In the genomic region with DNA sequence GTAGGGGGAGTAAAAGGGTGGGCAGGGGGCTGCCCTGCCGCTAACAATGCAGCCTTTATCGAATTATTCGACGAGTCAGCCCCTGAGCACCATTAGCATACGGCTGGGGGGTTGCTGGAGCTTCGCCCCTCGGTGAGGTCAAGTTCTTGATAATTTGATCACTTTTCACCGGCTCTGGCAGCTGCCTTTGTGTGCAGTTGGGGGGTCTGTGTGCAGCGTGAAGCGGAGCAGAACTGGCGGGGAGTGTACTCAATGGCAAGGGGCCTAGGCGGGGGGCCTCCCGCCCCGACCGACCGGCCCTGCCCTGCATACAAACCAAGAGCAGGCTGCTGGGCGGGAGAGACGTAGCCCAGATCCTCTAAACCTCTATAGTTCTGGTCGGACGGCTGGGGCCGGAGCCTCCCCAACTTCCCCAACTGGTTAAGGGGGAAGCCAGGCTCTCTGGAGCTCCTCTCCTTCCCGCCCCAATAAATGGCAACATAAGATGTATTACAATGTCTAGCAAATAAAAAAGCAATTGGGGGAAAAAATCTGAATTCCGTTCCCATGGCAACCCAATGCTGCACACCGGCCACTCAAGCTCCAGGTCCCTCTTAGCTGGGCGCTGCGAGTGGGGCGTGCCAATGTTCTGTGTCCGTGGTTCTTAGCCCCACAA, we compare ENCODE assay signal across 10 mouse cellular contexts. TPM values are rescaled to one million over a fixed set of nuclear protein-coding genes. Genes with fewer than 3 reads are reported as not detected.
DNase-seq lines count a peak whose midpoint lies in the region; ATAC-seq and TF ChIP-seq lines count a peak whose summit lies in the region.
"Had no signal": no experiment of that assay in that cellular context is flagged by ENCODE, and none has a peak within 500 bp of the region (broad histone marks: within the 10 kb centered on the region; RNA-seq: fewer than 3 reads in every experiment).

No protein-coding gene starts in this region.

- no peak for TF ChIP-seq CTCF in left cerebral cortex, adult 2 months (IDR thresholded peaks at IDR 0.05)

- ATAC-seq in hindbrain, embryonic 13.5 days (ENCODE audit: low FRiP score), result peak; percentile 50
- peak; percentile 75 for ATAC-seq in neural tube, embryonic 11.5 days (ENCODE audit: insufficient read depth, low FRiP score, low TSS enrichment)
- no peak for ATAC-seq in kidney, embryonic 14.5 days (ENCODE audit: low FRiP score, low TSS enrichment)

- H3K27me3 ChIP-seq in hindbrain, embryonic 13.5 days, result peaks cover 45% of the 10 kb centered on the region
- peaks cover 89% of the 10 kb centered on the region for H3K27me3 ChIP-seq in neural tube, embryonic 11.5 days (ENCODE audit: control insufficient read depth, insufficient read depth, low read length)
- peaks cover 99% of the 10 kb centered on the region for H3K27me3 ChIP-seq in kidney, embryonic 14.5 days (ENCODE audit: control insufficient read depth, insufficient read depth, low read length)

- H3K9me3 ChIP-seq in hindbrain, embryonic 13.5 days, result no peaks in the 10 kb centered on the region
- H3K9me3 ChIP-seq in neural tube, embryonic 11.5 days (ENCODE audit: control insufficient read depth, low read length), result no peaks in the 10 kb centered on the region
- H3K9me3 ChIP-seq in kidney, embryonic 14.5 days (ENCODE audit: control insufficient read depth, low read length), result no peaks in the 10 kb centered on the region

- H3K4me3 ChIP-seq in left cerebral cortex, adult 2 months, result peak overlapping the region; percentile 88
- H3K4me3 ChIP-seq in hindbrain, embryonic 13.5 days, result peak overlapping the region; percentile 95
- peak overlapping the region; percentile 84 for H3K4me3 ChIP-seq in neural tube, embryonic 11.5 days (ENCODE audit: low read depth, low read length)
- H3K4me3 ChIP-seq in kidney, embryonic 14.5 days (ENCODE audit: low read length), result no peak overlapping the region
- H3K4me3 ChIP-seq: erythroblast, embryonic 14.5 days had no signal

- WGBS in hindbrain, embryonic 13.5 days, result under 1% methylated on average over 28 of the region's 28 CpGs
- under 1% methylated on average over 28 of the region's 28 CpGs for WGBS in neural tube, embryonic 11.5 days
- 1% methylated on average over 28 of the region's 28 CpGs for WGBS in kidney, embryonic 14.5 days

- peak in 1 of 2 experiments; percentile 29 for DNase-seq in left cerebral cortex, adult 2 months (ENCODE audit: extremely low spot score in 1 of 2, low spot score in 2 of 2)
- DNase-seq in left cerebral cortex, adult 8-10 months (ENCODE audit: low spot score in 2 of 2), result no peak
- DNase-seq in embryo, embryonic 11 days, result peak; percentile 84
- DNase-seq in neural tube, embryonic 11.5 days (ENCODE audit: low spot score), result peak; percentile 84
- DNase-seq in lung, postnatal 36 days, result no peak
- DNase-seq in layer of hippocampus, adult 9-10 months (ENCODE audit: low spot score), result no peak
- DNase-seq: right cerebral cortex, postnatal 14 days had no signal

- H3K4me1 ChIP-seq in hindbrain, embryonic 13.5 days (replicated peaks), result peaks cover 74% of the 10 kb centered on the region
- peaks cover 13% of the 10 kb centered on the region for H3K4me1 ChIP-seq in neural tube, embryonic 11.5 days (ENCODE audit: control insufficient read depth, insufficient read depth, low read length)
- 0 out of 2 replicates have a peak, but pooled peaks cover 4% of the 10 kb centered on the region for H3K4me1 ChIP-seq in kidney, embryonic 14.5 days (ENCODE audit: control insufficient read depth, insufficient read depth, low read length)

- H3K4me2 ChIP-seq in hindbrain, embryonic 13.5 days, result peak overlapping the region; percentile 96
- peak overlapping the region; percentile 94 for H3K4me2 ChIP-seq in neural tube, embryonic 11.5 days (ENCODE audit: low read depth)
- no peak overlapping the region for H3K4me2 ChIP-seq in kidney, embryonic 14.5 days (replicated peaks; ENCODE audit: low read depth, low read length)

- intact Hi-C loops in left cerebral cortex, adult 2 months (cut with DNase I), result no loop called here

- peaks cover 22% of the 10 kb centered on the region for H3K36me3 ChIP-seq in hindbrain, embryonic 13.5 days
- peaks cover 4% of the 10 kb centered on the region; the same call in 1 of the 2 replicates for H3K36me3 ChIP-seq in neural tube, embryonic 11.5 days (ENCODE audit: control insufficient read depth, insufficient read depth, low read length)
- no peaks in the 10 kb centered on the region for H3K36me3 ChIP-seq in kidney, embryonic 14.5 days (ENCODE audit: control insufficient read depth, insufficient read depth, low read length)

- peak overlapping the region; percentile 86 for H3K27ac ChIP-seq in left cerebral cortex, adult 2 months
- H3K27ac ChIP-seq in hindbrain, embryonic 13.5 days, result peak overlapping the region; percentile 99
- H3K27ac ChIP-seq in neural tube, embryonic 11.5 days (ENCODE audit: low read depth, low read length), result peak overlapping the region; percentile 99
- H3K27ac ChIP-seq in kidney, embryonic 14.5 days (ENCODE audit: low read depth, low read length), result no peak overlapping the region

- peak overlapping the region; percentile 100 for H3K9ac ChIP-seq in hindbrain, embryonic 13.5 days
- H3K9ac ChIP-seq in neural tube, embryonic 11.5 days (ENCODE audit: low read length), result peak overlapping the region; percentile 99
- H3K9ac ChIP-seq in kidney, embryonic 14.5 days (ENCODE audit: low read depth, low read length), result no peak overlapping the region

RNA-seq across cellular contexts. Expression of a gene that starts 39.8 kb away (rescaled TPM):
- total RNA-seq in left cerebral cortex, adult 2 months (2021), result 100 to 1,000 TPM in 1 of 2 experiments, 10 to 100 TPM in 1; 86.7 to 100 TPM
- total RNA-seq in left cerebral cortex, adult 8-10 months (2022), result 100 to 1,000 TPM in 1 of 4 experiments, 10 to 100 TPM in 3; 81.6 to 112 (median 91.0) TPM
- polyA plus RNA-seq in hindbrain, embryonic 13.5 days (2015; fragmentation: Nextera tagmentation; extraction: Ambion mirVana), result 21.9 and 22.5 TPM in 2 replicates
- 36.9 and 45.1 TPM in 2 replicates for polyA plus RNA-seq in neural tube, embryonic 11.5 days (2014; fragmentation: Nextera tagmentation; extraction: Ambion mirVana)
- 21.3 and 35.9 TPM in 2 replicates for polyA plus RNA-seq in kidney, embryonic 14.5 days (2014; fragmentation: Nextera tagmentation; extraction: Ambion mirVana)

Comparison
In these comparisons a context has a peak if more than half of its experiments do, and no peak if none do; other contexts are left out.
1. DNase-seq: peak in embryo, embryonic 11 days (single experiment) and neural tube, embryonic 11.5 days (single experiment); none in left cerebral cortex, adult 8-10 months (0 of 2), lung, postnatal 36 days (single experiment) and layer of hippocampus, adult 9-10 months (single experiment).